Mouse (Mus musculus) gastrocnemius, adult 2 months (tissue): ENCODE data around the gene Rgs5. TPM values are rescaled to one million over a fixed set of nuclear protein-coding genes. Genes with fewer than 3 reads are reported as not detected.
A peak's percentile ranks its signal among the peaks of the same experiment; 100 is the strongest.

Experiments used
- DNase-seq: peaks from one replicate; pipeline ENCODE4 v3.0.0; 2022
- H3K27ac ChIP-seq: fragments of 200-600 bp; 2 replicates; pipeline ENCODE4 v1.8.1; 2022; ENCODE audit warnings: mild to moderate bottlenecking
- H3K4me3 ChIP-seq: fragments of 200-600 bp; 2 replicates; pipeline ENCODE4 v1.8.1; 2022; ENCODE audit warnings: mild to moderate bottlenecking, moderate library complexity
- CTCF ChIP-seq: fragments of 200-600 bp; IDR thresholded peaks from 2 replicates; pipeline ENCODE4 v1.8.1; 2022; ENCODE audit warnings: antibody characterized with exemption, mild to moderate bottlenecking, moderate library complexity
- intact Hi-C: fragments of 180-260 bp; cut with DNase I; formaldehyde crosslinking; loops from one replicate; pipeline ENCODE4 v1.15.1; 2025
- long read RNA-seq, 2 experiments: library from polyadenylated mRNA; stranded (forward); transcript quantifications; one replicate each; pipeline ENCODE4 v2.0.0; 2021
- total RNA-seq, 2 experiments: library from RNA; stranded (reverse); gene quantifications; 2 replicates each; pipeline ENCODE4 v1.2.3; 2021

Gene Rgs5
- total RNA-seq, result 100 to 1,000 TPM; 144 to 178 TPM
- long read RNA-seq, experiment 1, full-length matches to known transcripts, result 263 of 296 reads
- long read RNA-seq, experiment 1, partial matches to known transcripts, result 29 of 296 reads
- long read RNA-seq, experiment 1, other reads (novel, unspliced or antisense), result 4 of 296 reads
- long read RNA-seq, experiment 2, full-length matches to known transcripts, result 210 of 234 reads
- long read RNA-seq, experiment 2, partial matches to known transcripts, result 20 of 234 reads
- long read RNA-seq, experiment 2, other reads (novel, unspliced or antisense), result 4 of 234 reads

- peak; percentile 40 for DNase-seq
- peak within 1 kb of the TSS; percentile 60 for H3K4me3 ChIP-seq
- intact Hi-C loops, result no loop called here
- H3K27ac ChIP-seq, result peak within 1 kb of the TSS; percentile 61
- no peak for TF ChIP-seq CTCF
These were observed at the start of gene Rgs5 for GRCm38 (mm10) chr1:169655256-169655655. Gene Rgs5 (plus strand): TSS chr1:169655501.

- DNase-seq, result no peak
- H3K27ac ChIP-seq, result no peak overlapping the region
- intact Hi-C loops, result no loop called here
- no peak overlapping the region for H3K4me3 ChIP-seq
- no peak for TF ChIP-seq CTCF
These were observed 49.1 kb upstream of the Rgs5 start for GRCm38 (mm10) chr1:169606164-169606563.

- no peak for TF ChIP-seq CTCF
- intact Hi-C loops, result no loop called here
- Histone ChIP-seq H3K27ac (no peak overlapping the region), H3K4me3 (no peak overlapping the region)
- no peak for DNase-seq
These were observed 25.6 kb upstream of the Rgs5 start for GRCm38 (mm10) chr1:169629738-169630137.

GRCm38 (mm10) chr1:169637251-169637750 is 18.0 kb upstream of the Rgs5 start:
- DNase-seq, result peak; percentile 23
- intact Hi-C loops, result no loop called here
- H3K4me3 ChIP-seq, result no peak overlapping the region
- H3K27ac ChIP-seq, result peak overlapping the region; percentile 57
- TF ChIP-seq CTCF, result no peak

GRCm38 (mm10) chr1:169644884-169645653 is 10.2 kb upstream of the Rgs5 start:
- no peak overlapping the region for H3K4me3 ChIP-seq
- intact Hi-C loops, result no loop called here
- no peak overlapping the region for H3K27ac ChIP-seq
- DNase-seq, result no peak
- no peak for TF ChIP-seq CTCF

- DNase-seq, result no peak
- H3K27ac ChIP-seq, result peak overlapping the region; percentile 8; the same call in 1 of the 2 replicates
- TF ChIP-seq CTCF, result no peak
- intact Hi-C loops, result no loop called here
- H3K4me3 ChIP-seq, result peak overlapping the region; percentile 60
These were observed 4.2 kb downstream of the Rgs5 start for GRCm38 (mm10) chr1:169659479-169659878.

GRCm38 (mm10) chr1:169667328-169667727 is 12.0 kb downstream of the Rgs5 start:
- Histone ChIP-seq H3K4me3 (no peak overlapping the region), H3K27ac (no peak overlapping the region)
- intact Hi-C loops, result no loop called here
- DNase-seq, result no peak
- TF ChIP-seq CTCF, result no peak

- Histone ChIP-seq H3K27ac (no peak overlapping the region), H3K4me3 (no peak overlapping the region)
- TF ChIP-seq CTCF, result peak; percentile 71
- intact Hi-C loops, result loop anchor here (1.0 to 10.0 kb wide), 2 partner anchors 249 to 464 kb away; no protein-coding TSS in a partner anchor
- DNase-seq, result peak; percentile 24
These were observed 15.4 kb downstream of the Rgs5 start for GRCm38 (mm10) chr1:169670705-169671104.

- intact Hi-C loops, result loop anchor here (1.0 to 10.0 kb wide), 2 partner anchors 248 to 463 kb away; no protein-coding TSS in a partner anchor
- H3K27ac ChIP-seq, result peak overlapping the region; percentile 53
- no peak overlapping the region for H3K4me3 ChIP-seq
- TF ChIP-seq CTCF, result no peak
- DNase-seq, result no peak
These were observed 16.5 kb downstream of the Rgs5 start for GRCm38 (mm10) chr1:169671801-169672200.

- no peak for DNase-seq
- no peak for TF ChIP-seq CTCF
- no peak overlapping the region; the same call in 1 of the 2 replicates for H3K4me3 ChIP-seq
- intact Hi-C loops, result loop anchor here (10.0 kb wide), 1 partner anchor 463 kb away; no protein-coding TSS in a partner anchor
- peak overlapping the region; percentile 53 for H3K27ac ChIP-seq
These were observed 17.0 kb downstream of the Rgs5 start for GRCm38 (mm10) chr1:169672272-169672671.

GRCm38 (mm10) chr1:169674116-169674515 is 18.8 kb downstream of the Rgs5 start:
- Histone ChIP-seq H3K4me3 (no peak overlapping the region), H3K27ac (no peak overlapping the region)
- no peak for DNase-seq
- intact Hi-C loops, result loop anchor here (10.0 kb wide), 1 partner anchor 461 kb away; no protein-coding TSS in a partner anchor
- peak; percentile 64 for TF ChIP-seq CTCF

GRCm38 (mm10) chr1:169676751-169677150 is 21.4 kb downstream of the Rgs5 start:
- intact Hi-C loops, result loop anchor here (5.0 to 10.0 kb wide), 2 partner anchors 144 to 458 kb away; partner anchors contain the start of gene Nuf2
- DNase-seq, result peak; percentile 26
- TF ChIP-seq CTCF, result no peak
- Histone ChIP-seq H3K27ac (peak overlapping the region; percentile 48), H3K4me3 (no peak overlapping the region)
